8 mouse cellular contexts compared by ENCODE assay signal in genomic region chr5:31597430-31597944, GRCm38 (mm10). TPM values are rescaled to one million over a fixed set of nuclear protein-coding genes. Genes with fewer than 3 reads are reported as not detected.
DNase-seq lines count a peak whose midpoint lies in the region; ATAC-seq and TF ChIP-seq lines count a peak whose summit lies in the region.

No protein-coding gene starts in this region.

- 0 out of 2 replicates have a peak overlapping the region, but pooled peaks have one; percentile 59 for H3K4me2 ChIP-seq in forebrain, embryonic 13.5 days
- no peak overlapping the region for H3K4me2 ChIP-seq in forebrain, embryonic 12.5 days
- H3K4me2 ChIP-seq in liver, embryonic 12.5 days, result peak overlapping the region; percentile 78

- no peak for ATAC-seq in forebrain, embryonic 13.5 days
- no peak for ATAC-seq in forebrain, embryonic 12.5 days (ENCODE audit: low FRiP score)
- no peak for ATAC-seq in G1E (ENCODE audit: extremely low read depth, insufficient number of reproducible peaks, low FRiP score, poor library complexity, severe bottlenecking)
- ATAC-seq in liver, embryonic 12.5 days, result no peak

- H3K4me3 ChIP-seq in forebrain, embryonic 13.5 days, result no peak overlapping the region
- H3K4me3 ChIP-seq in forebrain, embryonic 12.5 days (replicated peaks), result no peak overlapping the region
- H3K4me3 ChIP-seq in layer of hippocampus, adult 2 months, result no peak overlapping the region
- H3K4me3 ChIP-seq in G1E (ENCODE audit: low read depth, low read length), result peak overlapping the region; percentile 69; the same call in 1 of the 2 replicates
- peak overlapping the region; percentile 51; the same call in 1 of the 2 replicates for H3K4me3 ChIP-seq in liver, embryonic 12.5 days

- 73% methylated on average over 6 of the region's 6 CpGs for WGBS in forebrain, embryonic 13.5 days
- WGBS in forebrain, embryonic 12.5 days, result 73% methylated on average over 6 of the region's 6 CpGs
- 60% methylated on average over 6 of the region's 6 CpGs for WGBS in liver, embryonic 12.5 days (ENCODE audit: insufficient replicate concordance)

- H3K4me1 ChIP-seq in forebrain, embryonic 13.5 days, result peaks cover 7% of the 10 kb centered on the region
- peaks cover 8% of the 10 kb centered on the region; the same call in 1 of the 2 replicates for H3K4me1 ChIP-seq in forebrain, embryonic 12.5 days
- peaks cover 43% of the 10 kb centered on the region for H3K4me1 ChIP-seq in G1E (ENCODE audit: insufficient read depth, low read depth, low read length)
- peaks cover 34% of the 10 kb centered on the region for H3K4me1 ChIP-seq in liver, embryonic 12.5 days

- H3K9ac ChIP-seq in forebrain, embryonic 13.5 days, result 0 out of 2 replicates have a peak overlapping the region, but pooled peaks have one; percentile 64
- H3K9ac ChIP-seq in forebrain, embryonic 12.5 days, result no peak overlapping the region
- no peak overlapping the region for H3K9ac ChIP-seq in liver, embryonic 12.5 days

- no peaks in the 10 kb centered on the region for H3K9me3 ChIP-seq in forebrain, embryonic 13.5 days (replicated peaks)
- no peaks in the 10 kb centered on the region for H3K9me3 ChIP-seq in forebrain, embryonic 12.5 days
- no peaks in the 10 kb centered on the region for H3K9me3 ChIP-seq in G1E (replicated peaks)
- no peaks in the 10 kb centered on the region for H3K9me3 ChIP-seq in liver, embryonic 12.5 days (replicated peaks)

- peaks cover 9% of the 10 kb centered on the region; the same call in 1 of the 2 replicates for H3K27me3 ChIP-seq in forebrain, embryonic 13.5 days
- H3K27me3 ChIP-seq in forebrain, embryonic 12.5 days, result peaks cover 6% of the 10 kb centered on the region; the same call in 1 of the 2 replicates
- H3K27me3 ChIP-seq in G1E (ENCODE audit: insufficient read depth, low read length), result no peaks in the 10 kb centered on the region; the same call in 1 of the 2 replicates
- H3K27me3 ChIP-seq in liver, embryonic 12.5 days (replicated peaks), result no peaks in the 10 kb centered on the region

- H3K27ac ChIP-seq in forebrain, embryonic 13.5 days, result no peak overlapping the region
- no peak overlapping the region for H3K27ac ChIP-seq in forebrain, embryonic 12.5 days
- peak overlapping the region; percentile 54; the same call in 1 of the 2 replicates for H3K27ac ChIP-seq in layer of hippocampus, adult 2 months
- no peak overlapping the region for H3K27ac ChIP-seq in liver, embryonic 12.5 days

- DNase-seq in layer of hippocampus, adult 2 months (ENCODE audit: low spot score in 2 of 2), result no peak
- DNase-seq in layer of hippocampus, adult 11-12 months (ENCODE audit: low spot score), result no peak
- no peak for DNase-seq in G1E (ENCODE audit: low spot score)
- no peak for DNase-seq in frontal cortex, adult 2 months (ENCODE audit: extremely low spot score in 1 of 2, low spot score in 1 of 2)
- DNase-seq in kidney, adult 18-20 months, result no peak

- no peak for TF ChIP-seq CTCF in layer of hippocampus, adult 2 months (conservative IDR thresholded peaks at IDR 0.05)
- TF ChIP-seq CTCF in G1E (IDR thresholded peaks at IDR 0.05; ENCODE audit: low read depth, low read length), result no peak

- no peaks in the 10 kb centered on the region for H3K36me3 ChIP-seq in forebrain, embryonic 13.5 days (ENCODE audit: poor library complexity, severe bottlenecking)
- no peaks in the 10 kb centered on the region for H3K36me3 ChIP-seq in forebrain, embryonic 12.5 days (replicated peaks)
- peaks cover 20% of the 10 kb centered on the region for H3K36me3 ChIP-seq in G1E (replicated peaks)
- no peaks in the 10 kb centered on the region for H3K36me3 ChIP-seq in liver, embryonic 12.5 days

RNA-seq across cellular contexts. Expression of gene Mrpl33, which starts 0.8 kb away (rescaled TPM):
- polyA plus RNA-seq in forebrain, embryonic 13.5 days (2015; fragmentation: Nextera tagmentation; extraction: Ambion mirVana), result 239 and 254 TPM in 2 replicates
- polyA plus RNA-seq in forebrain, embryonic 12.5 days (2016; fragmentation: Nextera tagmentation; extraction: Ambion mirVana), result 217 and 231 TPM in 2 replicates
- total RNA-seq in layer of hippocampus, adult 2 months (2021), result 10 to 100 TPM; 82.1 to 99.8 TPM
- total RNA-seq in G1E (2014; fragmentation: Nextera tagmentation), result 66.0 and 102 TPM in 2 replicates
- total RNA-seq in G1E (2017), result 126 and 172 TPM in 2 replicates
- 4.6 and 5.0 TPM in 2 replicates for polyA plus RNA-seq in G1E (2012)
- 232 and 236 TPM in 2 replicates for polyA plus RNA-seq in liver, embryonic 12.5 days (2016; fragmentation: Nextera tagmentation; extraction: Ambion mirVana)
- 97.5 and 98.3 TPM in 2 replicates for polyA plus RNA-seq in frontal cortex, adult 2 months (2012; rRNA removed)

Comparison
In these comparisons a context has a peak if more than half of its experiments do, and no peak if none do; other contexts are left out.
1. H3K4me3 ChIP-seq: peak in G1E (single experiment) and liver, embryonic 12.5 days (single experiment); none in forebrain, embryonic 13.5 days (single experiment), forebrain, embryonic 12.5 days (single experiment) and layer of hippocampus, adult 2 months (single experiment).
2. RNA of gene Mrpl33, which starts 0.8 kb away (polyA plus RNA-seq): 239 to 254 TPM in forebrain, embryonic 13.5 days, 232 to 236 TPM in liver, embryonic 12.5 days, 217 to 231 TPM in forebrain, embryonic 12.5 days and 97.5 to 98.3 TPM in frontal cortex, adult 2 months; 4.6 to 5.0 TPM in G1E; every median in the first group is over 10 times any median in the second.